Comparison of ENCODE assay signal across 31 mouse cellular contexts in genomic region chr14:12036530-12037283, GRCm38 (mm10).
"Had no signal": no experiment of that assay in that cellular context is flagged by ENCODE, and none has a peak within 500 bp of the region (broad histone marks: within the 10 kb centered on the region; RNA-seq: fewer than 3 reads in every experiment).

No protein-coding gene starts in this region.

- DNase-seq: left cerebral cortex, postnatal 4 days; liver; liver, embryonic 13.5 days; liver, postnatal 0 days; lung, adult 18-20 months; lung, embryonic 14.5 days; lung, postnatal 10 days; lung, postnatal 36 days; lung, postnatal 4 days; midbrain, embryonic 14.5 days had no signal

- H3K4me2 ChIP-seq: limb, embryonic 12.5 days; limb, embryonic 13.5 days; limb, embryonic 15.5 days; liver, embryonic 11.5 days; liver, embryonic 12.5 days; liver, embryonic 13.5 days; liver, embryonic 15.5 days; lung, embryonic 14.5 days; lung, embryonic 15.5 days; midbrain, embryonic 11.5 days; midbrain, embryonic 12.5 days; midbrain, embryonic 13.5 days; midbrain, embryonic 15.5 days; neural tube, embryonic 12.5 days; neural tube, embryonic 13.5 days had no signal

- H3K27ac ChIP-seq: left cerebral cortex, adult 2 months; limb, embryonic 10.5 days; limb, embryonic 12.5 days; limb, embryonic 13.5 days; limb, embryonic 15.5 days; liver, embryonic 12.5 days; liver, embryonic 13.5 days; liver, embryonic 14.5 days; liver, embryonic 15.5 days; lung, embryonic 15.5 days; macrophage; midbrain, embryonic 10.5 days; midbrain, embryonic 12.5 days; midbrain, embryonic 13.5 days; midbrain, embryonic 15.5 days; neural tube, embryonic 12.5 days; neural tube, embryonic 13.5 days had no signal

- H3K9me3 ChIP-seq: limb, embryonic 10.5 days; limb, embryonic 12.5 days; limb, embryonic 13.5 days; limb, embryonic 15.5 days; liver, embryonic 12.5 days; liver, embryonic 13.5 days; liver, embryonic 15.5 days; lung, embryonic 15.5 days; megakaryocyte, embryonic 14.5 days; midbrain, embryonic 10.5 days; midbrain, embryonic 12.5 days; midbrain, embryonic 13.5 days; midbrain, embryonic 15.5 days; neural tube, embryonic 12.5 days; neural tube, embryonic 13.5 days had no signal

- ATAC-seq: liver, embryonic 12.5 days; liver, postnatal 0 days; midbrain, embryonic 13.5 days; midbrain, embryonic 15.5 days; midbrain, embryonic 16.5 days had no signal

- H3K4me3 ChIP-seq: left cerebral cortex, adult 2 months; limb, embryonic 10.5 days; limb, embryonic 12.5 days; limb, embryonic 13.5 days; limb, embryonic 15.5 days; liver, embryonic 12.5 days; liver, embryonic 13.5 days; liver, embryonic 15.5 days; lung, embryonic 15.5 days; megakaryocyte, embryonic 14.5 days; midbrain, embryonic 10.5 days; midbrain, embryonic 12.5 days; midbrain, embryonic 13.5 days; midbrain, embryonic 15.5 days; myocyte; neural tube, embryonic 12.5 days; neural tube, embryonic 13.5 days had no signal

- H3K27me3 ChIP-seq: limb, embryonic 12.5 days; limb, embryonic 13.5 days; limb, embryonic 15.5 days; liver, embryonic 12.5 days; liver, embryonic 13.5 days; liver, embryonic 15.5 days; lung, embryonic 15.5 days; megakaryocyte, embryonic 14.5 days; midbrain, embryonic 12.5 days; midbrain, embryonic 13.5 days; midbrain, embryonic 15.5 days; neural tube, embryonic 12.5 days; neural tube, embryonic 13.5 days had no signal

- H3K9ac ChIP-seq: limb, embryonic 12.5 days; limb, embryonic 13.5 days; limb, embryonic 15.5 days; liver, embryonic 12.5 days; liver, embryonic 13.5 days; liver, embryonic 14.5 days; liver, embryonic 15.5 days; liver, postnatal 0 days; lung, embryonic 14.5 days; lung, embryonic 15.5 days; midbrain, embryonic 12.5 days; midbrain, embryonic 13.5 days; midbrain, embryonic 15.5 days; neural tube, embryonic 12.5 days; neural tube, embryonic 13.5 days had no signal

- H3K4me1 ChIP-seq: limb, embryonic 10.5 days; limb, embryonic 12.5 days; liver, embryonic 12.5 days; liver, embryonic 13.5 days; liver, embryonic 15.5 days; lung, embryonic 15.5 days; megakaryocyte, embryonic 14.5 days; midbrain, embryonic 10.5 days; midbrain, embryonic 12.5 days; midbrain, embryonic 13.5 days; midbrain, embryonic 15.5 days; neural tube, embryonic 12.5 days; neural tube, embryonic 13.5 days had no signal

- H3K36me3 ChIP-seq: limb, embryonic 10.5 days; limb, embryonic 12.5 days; limb, embryonic 13.5 days; limb, embryonic 15.5 days; liver, embryonic 12.5 days; liver, embryonic 13.5 days; liver, embryonic 15.5 days; lung, embryonic 15.5 days; midbrain, embryonic 10.5 days; midbrain, embryonic 12.5 days; midbrain, embryonic 13.5 days; midbrain, embryonic 15.5 days; neural tube, embryonic 12.5 days; neural tube, embryonic 13.5 days had no signal
